9 mouse cellular contexts compared by ENCODE assay signal in the genomic region with DNA sequence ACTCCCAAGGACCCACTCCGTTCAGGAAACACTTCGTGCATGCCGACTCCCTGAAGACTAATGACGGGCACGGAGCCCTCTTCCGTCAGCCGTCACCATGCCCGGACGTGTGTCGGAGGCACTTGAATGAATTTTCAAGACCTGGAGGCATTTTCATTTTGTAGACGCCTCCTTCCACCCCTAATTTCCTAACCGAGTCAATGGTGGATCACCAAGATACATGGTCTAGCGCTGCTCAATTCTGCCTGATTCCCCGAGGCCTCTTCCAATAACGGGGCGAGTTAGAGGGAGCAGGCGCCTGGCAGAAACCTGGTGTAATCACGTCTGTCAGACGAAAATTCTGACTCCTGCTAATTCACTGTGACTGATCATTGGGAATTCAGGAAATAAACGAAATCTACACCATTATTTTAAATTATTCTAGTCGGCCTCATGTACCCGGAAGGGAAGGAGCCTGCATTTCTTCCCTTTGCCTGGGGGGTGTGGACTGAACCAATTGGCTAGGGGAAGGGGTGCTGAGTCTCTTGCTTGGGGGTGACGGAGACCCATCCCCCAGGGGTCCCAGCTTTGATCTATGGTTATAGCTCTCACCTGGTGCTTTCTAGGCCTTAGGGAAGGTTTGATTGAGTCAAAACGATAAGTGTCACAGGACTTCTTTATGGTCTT.
DNase-seq lines count a peak whose midpoint lies in the region; ATAC-seq lines count a peak whose summit lies in the region.
"Had no signal": no experiment of that assay in that cellular context is flagged by ENCODE, and none has a peak within 500 bp of the region (broad histone marks: within the 10 kb centered on the region; RNA-seq: fewer than 3 reads in every experiment).

No protein-coding gene starts in this region.

- no peaks in the 10 kb centered on the region for H3K36me3 ChIP-seq in forebrain, embryonic 13.5 days (ENCODE audit: poor library complexity, severe bottlenecking)
- no peaks in the 10 kb centered on the region for H3K36me3 ChIP-seq in forebrain, embryonic 10.5 days (replicated peaks)
- no peaks in the 10 kb centered on the region for H3K36me3 ChIP-seq in embryonic facial prominence, embryonic 11.5 days (replicated peaks; ENCODE audit: control insufficient read depth, insufficient read depth, low read depth, low read length)
- no peaks in the 10 kb centered on the region for H3K36me3 ChIP-seq in kidney, embryonic 14.5 days (ENCODE audit: control insufficient read depth, insufficient read depth, low read length)

- no peaks in the 10 kb centered on the region for H3K9me3 ChIP-seq in forebrain, embryonic 13.5 days (replicated peaks)
- H3K9me3 ChIP-seq in forebrain, embryonic 10.5 days: no peaks in the 10 kb centered on the region
- no peaks in the 10 kb centered on the region for H3K9me3 ChIP-seq in embryonic facial prominence, embryonic 11.5 days (replicated peaks; ENCODE audit: control insufficient read depth, low read length)
- no peaks in the 10 kb centered on the region for H3K9me3 ChIP-seq in kidney, embryonic 14.5 days (ENCODE audit: control insufficient read depth, low read length)

- H3K27ac ChIP-seq in forebrain, embryonic 13.5 days: peak overlapping the region; percentile 32; the same call in 1 of the 2 replicates
- H3K27ac ChIP-seq in forebrain, embryonic 10.5 days: no peak overlapping the region
- H3K27ac ChIP-seq in embryonic facial prominence, embryonic 11.5 days (replicated peaks; ENCODE audit: low read depth, low read length): no peak overlapping the region; the same call in 1 of the 2 replicates
- peak overlapping the region; percentile 4; the same call in 1 of the 2 replicates for H3K27ac ChIP-seq in kidney, embryonic 14.5 days (ENCODE audit: low read depth, low read length)

- 59% methylated on average over 24 of the region's 24 CpGs for WGBS in forebrain, embryonic 13.5 days
- 82% methylated on average over 24 of the region's 24 CpGs for WGBS in forebrain, embryonic 10.5 days
- WGBS in embryonic facial prominence, embryonic 11.5 days: 48% methylated on average over 24 of the region's 24 CpGs
- 46% methylated on average over 24 of the region's 24 CpGs for WGBS in kidney, embryonic 14.5 days

- peaks cover 20% of the 10 kb centered on the region for H3K4me1 ChIP-seq in forebrain, embryonic 13.5 days
- H3K4me1 ChIP-seq in forebrain, embryonic 10.5 days: peaks cover 33% of the 10 kb centered on the region
- peaks cover 3% of the 10 kb centered on the region; the same call in 1 of the 2 replicates for H3K4me1 ChIP-seq in embryonic facial prominence, embryonic 11.5 days (ENCODE audit: control insufficient read depth, insufficient read depth, low read length)
- H3K4me1 ChIP-seq in kidney, embryonic 14.5 days (ENCODE audit: control insufficient read depth, insufficient read depth, low read length): peaks cover 18% of the 10 kb centered on the region
- H3K4me1 ChIP-seq: megakaryocyte, embryonic 14.5 days had no signal

- peak; percentile 61 for ATAC-seq in forebrain, embryonic 13.5 days
- ATAC-seq in embryonic facial prominence, embryonic 11.5 days (replicated peaks; ENCODE audit: insufficient number of reproducible peaks, low FRiP score, low TSS enrichment, low read depth): no peak
- ATAC-seq in kidney, embryonic 14.5 days (ENCODE audit: low FRiP score, low TSS enrichment): peak; percentile 47

- H3K4me3 ChIP-seq in forebrain, embryonic 13.5 days: no peak overlapping the region
- H3K4me3 ChIP-seq in forebrain, embryonic 10.5 days: no peak overlapping the region
- no peak overlapping the region for H3K4me3 ChIP-seq in embryonic facial prominence, embryonic 11.5 days (ENCODE audit: low read depth, low read length)
- no peak overlapping the region for H3K4me3 ChIP-seq in kidney, embryonic 14.5 days (ENCODE audit: low read length)
- H3K4me3 ChIP-seq: megakaryocyte, embryonic 14.5 days had no signal

- intact Hi-C loops in heart, postnatal 25 days (cut with DNase I): no loop called here

- H3K9ac ChIP-seq in forebrain, embryonic 13.5 days: no peak overlapping the region
- no peak overlapping the region for H3K9ac ChIP-seq in embryonic facial prominence, embryonic 11.5 days (replicated peaks; ENCODE audit: low read length)
- H3K9ac ChIP-seq in kidney, embryonic 14.5 days (ENCODE audit: low read depth, low read length): no peak overlapping the region

- H3K27me3 ChIP-seq in forebrain, embryonic 13.5 days: no peaks in the 10 kb centered on the region
- H3K27me3 ChIP-seq in forebrain, embryonic 10.5 days (ENCODE audit: poor library complexity, severe bottlenecking): peaks cover 8% of the 10 kb centered on the region; the same call in 1 of the 2 replicates
- no peaks in the 10 kb centered on the region for H3K27me3 ChIP-seq in embryonic facial prominence, embryonic 11.5 days (ENCODE audit: control insufficient read depth, insufficient read depth, low read length)
- no peaks in the 10 kb centered on the region for H3K27me3 ChIP-seq in kidney, embryonic 14.5 days (ENCODE audit: control insufficient read depth, insufficient read depth, low read length)
- H3K27me3 ChIP-seq: megakaryocyte, embryonic 14.5 days had no signal

- DNase-seq in forebrain, embryonic 10.5 days (ENCODE audit: extremely low spot score, low spot score): no peak
- DNase-seq in embryonic facial prominence, embryonic 11.5 days (ENCODE audit: low spot score): peak; percentile 60
- peak; percentile 54 for DNase-seq in mesoderm, embryonic 11.5 days (ENCODE audit: low read depth, low spot score)
- DNase-seq in adrenal gland, adult 8-10 months: no peak
- DNase-seq in natural killer cell, adult 2 months (ENCODE audit: low spot score in 2 of 2): no peak
- no peak for DNase-seq in heart, postnatal 25 days (ENCODE audit: low spot score)

- peak overlapping the region; percentile 24; the same call in 1 of the 2 replicates for H3K4me2 ChIP-seq in forebrain, embryonic 13.5 days
- peak overlapping the region; percentile 29 for H3K4me2 ChIP-seq in embryonic facial prominence, embryonic 11.5 days (ENCODE audit: low read depth, low read length)
- H3K4me2 ChIP-seq in kidney, embryonic 14.5 days (replicated peaks; ENCODE audit: low read depth, low read length): peak overlapping the region; percentile 24

Comparison
In these comparisons a context has a peak if more than half of its experiments do, and no peak if none do; other contexts are left out.
1. H3K27ac ChIP-seq: peak in forebrain, embryonic 13.5 days (single experiment) and kidney, embryonic 14.5 days (single experiment); none in forebrain, embryonic 10.5 days (single experiment) and embryonic facial prominence, embryonic 11.5 days (single experiment).
2. DNase-seq: peak in embryonic facial prominence, embryonic 11.5 days (single experiment) and mesoderm, embryonic 11.5 days (single experiment); none in forebrain, embryonic 10.5 days (single experiment), adrenal gland, adult 8-10 months (single experiment), natural killer cell, adult 2 months (0 of 2) and heart, postnatal 25 days (single experiment).
3. Peak in every context shown above with its lines, with median percentiles within 50 percentile points of each other: H3K4me2 ChIP-seq.